19 mouse cellular contexts compared by ENCODE assay signal in the genomic region with DNA sequence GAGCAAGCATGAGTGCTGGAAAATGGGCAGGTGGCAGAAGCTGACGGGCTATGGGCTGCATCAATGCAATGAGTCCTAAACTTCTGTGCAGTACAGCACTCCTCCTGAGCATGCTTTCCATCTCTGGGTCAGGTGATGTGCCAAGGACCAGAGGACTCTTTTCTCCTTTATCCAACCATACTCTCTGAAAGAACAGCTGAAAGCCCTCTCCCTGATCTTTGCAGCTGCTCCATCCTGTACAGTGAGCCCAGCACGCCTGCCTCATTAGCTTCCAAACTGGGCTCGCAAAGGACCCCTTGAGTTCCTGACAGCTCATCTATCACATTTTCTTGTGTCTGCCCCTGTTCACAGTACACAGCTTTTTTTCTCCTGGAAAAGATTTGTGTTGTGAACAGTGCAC. TPM values are rescaled to one million over a fixed set of nuclear protein-coding genes. Genes with fewer than 3 reads are reported as not detected.
DNase-seq lines count a peak whose midpoint lies in the region; ATAC-seq and TF ChIP-seq lines count a peak whose summit lies in the region.
"Had no signal": no experiment of that assay in that cellular context is flagged by ENCODE, and none has a peak within 500 bp of the region (broad histone marks: within the 10 kb centered on the region; RNA-seq: fewer than 3 reads in every experiment).

No protein-coding gene starts in this region.

- ATAC-seq in embryonic facial prominence, embryonic 14.5 days (ENCODE audit: low read depth) = peak; percentile 62; the same call in 1 of the 2 replicates
- ATAC-seq in neural tube, embryonic 12.5 days (ENCODE audit: low FRiP score, low read depth) = 0 out of 2 replicates have a peak, but pooled peaks have one; percentile 21
- no peak for ATAC-seq in hindbrain, postnatal 0 days
- ATAC-seq: activated CD4-positive, CD25-positive, alpha-beta regulatory T cell, adult 4 months; forebrain, embryonic 16.5 days had no signal

- H3K36me3 ChIP-seq in embryonic facial prominence, embryonic 14.5 days (ENCODE audit: control insufficient read depth, insufficient read depth, low read length) = no peaks in the 10 kb centered on the region
- H3K36me3 ChIP-seq in embryonic facial prominence, embryonic 10.5 days (replicated peaks) = no peaks in the 10 kb centered on the region
- H3K36me3 ChIP-seq in neural tube, embryonic 12.5 days = no peaks in the 10 kb centered on the region
- H3K36me3 ChIP-seq in hindbrain, postnatal 0 days (ENCODE audit: insufficient read depth, low read length) = no peaks in the 10 kb centered on the region
- H3K36me3 ChIP-seq: embryonic facial prominence, embryonic 12.5 days; forebrain, embryonic 12.5 days; heart, embryonic 10.5 days had no signal

- no peaks in the 10 kb centered on the region for H3K9me3 ChIP-seq in embryonic facial prominence, embryonic 14.5 days (ENCODE audit: control insufficient read depth, low read length)
- no peaks in the 10 kb centered on the region for H3K9me3 ChIP-seq in embryonic facial prominence, embryonic 10.5 days
- H3K9me3 ChIP-seq in neural tube, embryonic 12.5 days = no peaks in the 10 kb centered on the region
- H3K9me3 ChIP-seq in hindbrain, postnatal 0 days (ENCODE audit: low read length) = no peaks in the 10 kb centered on the region
- H3K9me3 ChIP-seq: embryonic facial prominence, embryonic 12.5 days; forebrain, embryonic 12.5 days; heart, embryonic 10.5 days had no signal

- no peak overlapping the region for H3K9ac ChIP-seq in embryonic facial prominence, embryonic 14.5 days (ENCODE audit: low read depth, low read length)
- no peak overlapping the region for H3K9ac ChIP-seq in neural tube, embryonic 12.5 days
- no peak overlapping the region for H3K9ac ChIP-seq in hindbrain, postnatal 0 days (replicated peaks; ENCODE audit: low read length)
- H3K9ac ChIP-seq: embryonic facial prominence, embryonic 12.5 days; forebrain, embryonic 12.5 days had no signal

- no peak for TF ChIP-seq CTCF in hindbrain, postnatal 0 days (IDR thresholded peaks at IDR 0.05; ENCODE audit: low read depth)

- no peak overlapping the region for H3K27ac ChIP-seq in embryonic facial prominence, embryonic 14.5 days (replicated peaks; ENCODE audit: low read depth, low read length)
- no peak overlapping the region for H3K27ac ChIP-seq in embryonic facial prominence, embryonic 10.5 days (replicated peaks)
- H3K27ac ChIP-seq in neural tube, embryonic 12.5 days = no peak overlapping the region
- no peak overlapping the region for H3K27ac ChIP-seq in hindbrain, postnatal 0 days
- H3K27ac ChIP-seq: embryonic facial prominence, embryonic 12.5 days; forebrain, embryonic 12.5 days; heart, embryonic 10.5 days had no signal

- DNase-seq in embryonic facial prominence, embryonic 14.5 days (ENCODE audit: low spot score) = peak; percentile 46
- no peak for DNase-seq in embryonic facial prominence, embryonic 10.5 days (ENCODE audit: low spot score)
- DNase-seq in neural tube, embryonic 10.5 days (ENCODE audit: extremely low spot score, low spot score) = no peak
- DNase-seq in hindbrain, postnatal 0 days (ENCODE audit: low spot score) = peak; percentile 20
- DNase-seq in cerebellum, adult 11 months = no peak
- no peak for DNase-seq in retina, embryonic 14.5 days (ENCODE audit: low spot score)
- DNase-seq: adrenal gland, postnatal 14 days; cerebellum, adult 18-20 months; cerebellum, adult 9-11 months; cerebellum, postnatal 36 days; gastrocnemius, postnatal 10 days; heart, adult 18-20 months; heart, postnatal 10 days had no signal

- no peak overlapping the region for H3K4me3 ChIP-seq in embryonic facial prominence, embryonic 14.5 days (ENCODE audit: low read depth, low read length)
- H3K4me3 ChIP-seq in embryonic facial prominence, embryonic 10.5 days = no peak overlapping the region
- H3K4me3 ChIP-seq in neural tube, embryonic 12.5 days = no peak overlapping the region
- H3K4me3 ChIP-seq in hindbrain, postnatal 0 days (ENCODE audit: low read length) = no peak overlapping the region
- H3K4me3 ChIP-seq: embryonic facial prominence, embryonic 12.5 days; forebrain, embryonic 12.5 days; heart, embryonic 10.5 days had no signal

- 55% methylated on average over 3 of the region's 3 CpGs for WGBS in embryonic facial prominence, embryonic 14.5 days
- 78% methylated on average over 3 of the region's 3 CpGs for WGBS in embryonic facial prominence, embryonic 10.5 days
- 46% methylated on average over 3 of the region's 3 CpGs for WGBS in neural tube, embryonic 12.5 days
- 54% methylated on average over 3 of the region's 3 CpGs for WGBS in hindbrain, postnatal 0 days

- no peak overlapping the region for H3K4me2 ChIP-seq in embryonic facial prominence, embryonic 14.5 days (ENCODE audit: low read depth, low read length)
- H3K4me2 ChIP-seq in neural tube, embryonic 12.5 days (replicated peaks) = no peak overlapping the region
- H3K4me2 ChIP-seq in hindbrain, postnatal 0 days (ENCODE audit: low read depth, low read length) = no peak overlapping the region
- H3K4me2 ChIP-seq: embryonic facial prominence, embryonic 12.5 days; forebrain, embryonic 12.5 days had no signal

- H3K4me1 ChIP-seq in embryonic facial prominence, embryonic 14.5 days (ENCODE audit: control insufficient read depth, insufficient read depth, low read length) = no peaks in the 10 kb centered on the region
- H3K4me1 ChIP-seq in embryonic facial prominence, embryonic 10.5 days = peaks cover 7% of the 10 kb centered on the region
- H3K4me1 ChIP-seq in neural tube, embryonic 12.5 days = peaks cover 8% of the 10 kb centered on the region
- H3K4me1 ChIP-seq in hindbrain, postnatal 0 days (ENCODE audit: insufficient read depth, low read length) = no peaks in the 10 kb centered on the region
- H3K4me1 ChIP-seq: embryonic facial prominence, embryonic 12.5 days; forebrain, embryonic 12.5 days had no signal

- H3K27me3 ChIP-seq in embryonic facial prominence, embryonic 14.5 days (replicated peaks; ENCODE audit: control insufficient read depth, insufficient read depth, low read length) = no peaks in the 10 kb centered on the region
- no peaks in the 10 kb centered on the region for H3K27me3 ChIP-seq in embryonic facial prominence, embryonic 10.5 days (replicated peaks; ENCODE audit: low read depth, poor library complexity, severe bottlenecking)
- no peaks in the 10 kb centered on the region; the same call in 1 of the 2 replicates for H3K27me3 ChIP-seq in neural tube, embryonic 12.5 days (replicated peaks)
- no peaks in the 10 kb centered on the region for H3K27me3 ChIP-seq in hindbrain, postnatal 0 days (ENCODE audit: insufficient read depth, low read length)
- H3K27me3 ChIP-seq: embryonic facial prominence, embryonic 12.5 days; forebrain, embryonic 12.5 days had no signal

RNA-seq across cellular contexts. Expression of gene Irs2, which starts 52.3 kb away (rescaled TPM):
- 5.4 and 5.9 TPM in 2 replicates for polyA plus RNA-seq in embryonic facial prominence, embryonic 14.5 days (2014; fragmentation: Nextera tagmentation; extraction: Ambion mirVana)
- 7.9 and 8.1 TPM in 2 replicates for polyA plus RNA-seq in embryonic facial prominence, embryonic 10.5 days (2016; fragmentation: Nextera tagmentation; extraction: Ambion mirVana)
- 8.3 and 9.5 TPM in 2 replicates for polyA plus RNA-seq in neural tube, embryonic 12.5 days (2016; fragmentation: Nextera tagmentation; extraction: Ambion mirVana)
- total RNA-seq in hindbrain, postnatal 0 days (2014; rRNA removed) = 42.4 and 53.2 TPM in 2 replicates
- polyA plus RNA-seq in hindbrain, postnatal 0 days (2015; fragmentation: Nextera tagmentation; extraction: Ambion mirVana) = 6.3 and 7.3 TPM in 2 replicates

Comparison
In these comparisons a context has a peak if more than half of its experiments do, and no peak if none do; other contexts are left out.
1. DNase-seq: peak in embryonic facial prominence, embryonic 14.5 days (single experiment) and hindbrain, postnatal 0 days (single experiment); none in embryonic facial prominence, embryonic 10.5 days (single experiment), neural tube, embryonic 10.5 days (single experiment), cerebellum, adult 11 months (single experiment) and retina, embryonic 14.5 days (single experiment).